Mouse (Mus musculus): Measurements from ENCODE around the gene Atp8a2. TPM values are rescaled to one million over a fixed set of nuclear protein-coding genes. Genes with fewer than 3 reads are reported as not detected.

The Atp8a2 gene
- polyA plus RNA-seq, 1 experiment from 2014 or later, result 3.3 TPM

DNA sequence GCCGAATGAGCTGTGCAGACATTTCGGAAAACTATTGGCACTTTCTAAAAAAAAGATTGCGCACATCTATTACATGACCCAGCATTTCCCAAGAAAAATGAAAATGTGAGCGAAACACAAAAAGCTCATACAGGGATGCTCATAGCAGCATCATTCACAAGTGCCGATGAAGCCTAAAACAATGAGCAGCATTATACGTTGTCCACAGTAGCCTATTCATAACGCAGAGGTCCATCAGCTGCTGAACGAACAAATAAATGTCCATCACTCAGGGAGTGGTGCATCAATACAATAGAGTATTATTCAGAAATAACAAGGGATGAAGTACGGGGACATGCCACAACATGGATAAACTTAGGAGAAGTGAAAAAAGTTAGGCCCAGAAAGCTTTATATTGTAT is 416.6 kb downstream of the Atp8a2 start:
- Histone ChIP-seq H3K9me3 (replicated peaks) (no peaks in the 10 kb centered on the region), H3K27ac (no peak overlapping the region), H3K4me1 (no peaks in the 10 kb centered on the region), H3K4me2 (no peak overlapping the region), H3K27me3 (replicated peaks) (no peaks in the 10 kb centered on the region), H3K9ac (no peak overlapping the region), H3K36me3 (no peaks in the 10 kb centered on the region), H3K4me3 (no peak overlapping the region)
- WGBS (ENCODE audit: insufficient replicate concordance), result 81% methylated on average over 9 of the region's 9 CpGs
- ATAC-seq, result no peak

DNA sequence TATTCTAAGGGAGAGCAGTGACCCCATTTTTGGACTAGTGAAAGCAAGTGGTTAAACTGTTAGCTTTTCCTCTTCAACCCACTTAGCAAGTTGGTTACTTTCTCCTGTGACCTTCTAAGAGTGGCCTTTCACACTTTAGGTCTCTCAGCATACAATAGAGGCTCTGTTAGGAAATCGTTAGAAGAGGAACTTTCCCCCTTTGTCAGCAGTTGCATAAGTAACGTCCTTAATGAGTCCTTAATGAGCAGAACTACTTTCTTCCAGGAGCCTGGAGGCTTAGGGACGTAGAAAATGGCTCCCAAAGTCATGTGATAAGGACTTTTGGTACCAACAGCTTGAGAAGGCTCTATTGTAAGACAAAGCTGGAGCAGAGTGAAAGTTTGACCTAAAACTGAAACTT is 434.8 kb downstream of the Atp8a2 start:
- ATAC-seq, result no peak

GRCm38 (mm10) chr14:59759900-59760493 is 437.0 kb downstream of the Atp8a2 start:
- H3K4me1 ChIP-seq, result no peaks in the 10 kb centered on the region
- H3K9ac ChIP-seq, result no peak overlapping the region
- no peak overlapping the region for H3K4me3 ChIP-seq
- no peak for ATAC-seq
- H3K4me2 ChIP-seq, result no peak overlapping the region
- 65% methylated on average over 12 of the region's 12 CpGs for WGBS (ENCODE audit: insufficient replicate concordance)
- H3K27ac ChIP-seq, result no peak overlapping the region
- H3K27me3 ChIP-seq (replicated peaks), result no peaks in the 10 kb centered on the region
- no peaks in the 10 kb centered on the region for H3K36me3 ChIP-seq
- no peaks in the 10 kb centered on the region for H3K9me3 ChIP-seq (replicated peaks)

More for the DNA sequence above, 434.8 kb downstream of the Atp8a2 start:
- Histone ChIP-seq H3K9ac (no peak overlapping the region), H3K4me2 (no peak overlapping the region), H3K36me3 (no peaks in the 10 kb centered on the region), H3K4me1 (no peaks in the 10 kb centered on the region), H3K9me3 (replicated peaks) (no peaks in the 10 kb centered on the region), H3K27ac (no peak overlapping the region), H3K4me3 (no peak overlapping the region), H3K27me3 (replicated peaks) (no peaks in the 10 kb centered on the region)
- 39% methylated on average over 3 of the region's 3 CpGs for WGBS (ENCODE audit: insufficient replicate concordance)

DNA sequence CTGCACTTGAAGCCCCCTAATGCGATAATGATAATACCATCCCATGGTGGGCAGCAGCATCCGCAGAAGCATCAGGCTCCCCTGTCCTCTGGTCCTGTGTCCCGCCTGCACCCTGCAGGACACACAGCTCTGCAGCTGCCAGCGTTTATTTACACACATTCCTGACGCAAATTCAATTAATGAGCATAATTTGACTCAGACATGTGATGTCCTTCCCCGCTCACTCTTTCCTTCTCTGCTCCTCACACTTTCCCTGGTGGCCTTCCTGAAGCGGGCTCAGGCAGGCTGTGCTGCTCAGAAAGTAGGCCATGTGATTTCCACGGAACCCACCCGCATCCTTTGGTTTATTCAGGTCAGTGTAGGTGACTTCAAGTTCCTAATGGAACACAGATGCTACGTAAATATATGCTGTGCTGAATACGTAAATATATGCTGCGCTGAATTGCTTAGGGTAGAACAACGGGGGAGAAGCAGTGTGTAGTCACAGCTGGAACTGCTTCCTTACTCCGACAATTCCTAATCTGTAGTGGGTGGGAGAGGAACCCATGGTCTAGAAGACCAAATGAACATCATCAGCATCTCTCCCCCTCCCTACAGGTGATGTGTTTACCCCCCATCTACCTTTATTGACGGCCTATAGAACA is 437.7 kb downstream of the Atp8a2 start:
- no peak overlapping the region for H3K27ac ChIP-seq
- no peaks in the 10 kb centered on the region for H3K9me3 ChIP-seq (replicated peaks)
- no peak overlapping the region for H3K9ac ChIP-seq
- H3K4me1 ChIP-seq, result no peaks in the 10 kb centered on the region
- ATAC-seq, result no peak
- WGBS (ENCODE audit: insufficient replicate concordance), result 68% methylated on average over 15 of the region's 15 CpGs
- H3K36me3 ChIP-seq, result no peaks in the 10 kb centered on the region
- no peak overlapping the region for H3K4me3 ChIP-seq
- H3K27me3 ChIP-seq (replicated peaks), result no peaks in the 10 kb centered on the region
- no peak overlapping the region for H3K4me2 ChIP-seq

DNA sequence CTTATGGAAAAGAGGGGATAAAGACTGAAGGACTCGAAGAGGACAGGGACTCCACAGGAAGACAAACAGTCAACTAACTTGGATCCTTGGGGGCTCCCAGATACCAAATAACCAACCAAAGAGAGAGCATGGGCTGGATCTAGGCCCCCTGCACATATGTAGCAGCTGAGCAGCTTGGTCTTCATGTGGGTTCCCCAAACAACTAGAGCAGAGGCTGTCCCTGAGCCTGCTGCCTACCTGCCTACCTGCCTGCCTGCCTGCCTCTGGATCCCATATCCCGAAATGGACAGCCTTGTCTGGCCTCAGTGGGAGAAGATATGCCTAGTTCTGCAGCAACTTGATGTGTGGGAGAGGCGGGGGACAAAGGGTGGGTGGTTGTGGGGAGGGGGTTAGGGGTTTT is 444.6 kb downstream of the Atp8a2 start:
- 48% methylated on average over 3 of the region's 3 CpGs for WGBS (ENCODE audit: insufficient replicate concordance)
- H3K36me3 ChIP-seq, result no peaks in the 10 kb centered on the region
- no peaks in the 10 kb centered on the region for H3K4me1 ChIP-seq
- H3K4me2 ChIP-seq, result no peak overlapping the region
- no peak for ATAC-seq
- no peaks in the 10 kb centered on the region for H3K27me3 ChIP-seq (replicated peaks)
- H3K27ac ChIP-seq, result no peak overlapping the region
- H3K9ac ChIP-seq, result no peak overlapping the region
- no peak overlapping the region for H3K4me3 ChIP-seq
- no peaks in the 10 kb centered on the region for H3K9me3 ChIP-seq (replicated peaks)

- Histone ChIP-seq H3K36me3 (no peaks in the 10 kb centered on the region), H3K4me1 (no peaks in the 10 kb centered on the region), H3K27ac (no peak overlapping the region), H3K9me3 (replicated peaks) (no peaks in the 10 kb centered on the region), H3K27me3 (replicated peaks) (no peaks in the 10 kb centered on the region), H3K4me2 (no peak overlapping the region), H3K9ac (no peak overlapping the region), H3K4me3 (no peak overlapping the region)
- ATAC-seq, result no peak
- 73% methylated on average over 6 of the region's 6 CpGs for WGBS (ENCODE audit: insufficient replicate concordance)
Observed at GRCm38 (mm10) chr14:59750005-59750404, 447.0 kb downstream of the Atp8a2 start.

- WGBS (ENCODE audit: insufficient replicate concordance), result 59% methylated on average over 4 of the region's 4 CpGs
- Histone ChIP-seq H3K27ac (no peak overlapping the region), H3K4me3 (no peak overlapping the region), H3K4me2 (no peak overlapping the region), H3K9ac (no peak overlapping the region), H3K36me3 (no peaks in the 10 kb centered on the region), H3K4me1 (no peaks in the 10 kb centered on the region), H3K27me3 (replicated peaks) (no peaks in the 10 kb centered on the region), H3K9me3 (replicated peaks) (no peaks in the 10 kb centered on the region)
- no peak for ATAC-seq
Observed at GRCm38 (mm10) chr14:59745676-59746075, 451.3 kb downstream of the Atp8a2 start.

DNA sequence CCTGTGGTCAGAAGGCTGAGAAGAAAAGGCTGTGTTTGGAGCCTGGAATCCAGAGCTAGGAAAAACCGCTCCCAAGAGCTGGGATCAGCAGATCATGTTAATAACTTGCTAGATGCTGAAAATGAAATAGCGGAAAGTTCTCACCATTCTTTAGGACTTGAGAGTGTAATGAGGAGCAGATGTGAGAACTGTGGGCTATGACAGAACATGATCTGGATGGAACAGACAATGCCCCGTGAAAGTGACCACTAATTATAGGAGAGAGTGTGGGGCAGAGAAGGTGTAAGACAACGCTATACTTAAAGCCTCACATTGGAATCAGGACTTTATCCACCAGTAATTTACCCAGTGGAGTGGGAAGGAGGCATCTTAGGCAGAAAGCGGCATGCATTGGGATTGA is 455.2 kb downstream of the Atp8a2 start:
- Histone ChIP-seq H3K4me1 (no peaks in the 10 kb centered on the region), H3K27ac (no peak overlapping the region), H3K4me2 (no peak overlapping the region), H3K9ac (no peak overlapping the region), H3K36me3 (no peaks in the 10 kb centered on the region), H3K27me3 (replicated peaks) (no peaks in the 10 kb centered on the region), H3K4me3 (no peak overlapping the region), H3K9me3 (replicated peaks) (no peaks in the 10 kb centered on the region)
- 76% methylated on average over 5 of the region's 5 CpGs for WGBS (ENCODE audit: insufficient replicate concordance)
- ATAC-seq, result no peak

- no peak for ATAC-seq
- H3K9ac ChIP-seq, result no peak overlapping the region
- no peak overlapping the region for H3K4me2 ChIP-seq
- no peaks in the 10 kb centered on the region for H3K4me1 ChIP-seq
- H3K27ac ChIP-seq, result no peak overlapping the region
- H3K4me3 ChIP-seq, result no peak overlapping the region
- no peaks in the 10 kb centered on the region for H3K36me3 ChIP-seq
- WGBS (ENCODE audit: insufficient replicate concordance), result 58% methylated on average over 6 of the region's 6 CpGs
- no peaks in the 10 kb centered on the region for H3K27me3 ChIP-seq (replicated peaks)
- no peaks in the 10 kb centered on the region for H3K9me3 ChIP-seq (replicated peaks)
Observed at GRCm38 (mm10) chr14:59739446-59739845, 457.5 kb downstream of the Atp8a2 start.

- H3K4me3 ChIP-seq, result no peak overlapping the region
- no peaks in the 10 kb centered on the region for H3K4me1 ChIP-seq
- no peak overlapping the region for H3K9ac ChIP-seq
- H3K4me2 ChIP-seq, result no peak overlapping the region
- no peak for ATAC-seq
- H3K27me3 ChIP-seq (replicated peaks), result no peaks in the 10 kb centered on the region
- H3K27ac ChIP-seq, result no peak overlapping the region
- no peaks in the 10 kb centered on the region for H3K36me3 ChIP-seq
- 53% methylated on average over 8 of the region's 8 CpGs for WGBS (ENCODE audit: insufficient replicate concordance)
- H3K9me3 ChIP-seq (replicated peaks), result no peaks in the 10 kb centered on the region
Observed at GRCm38 (mm10) chr14:59737734-59738294, 459.2 kb downstream of the Atp8a2 start.

DNA sequence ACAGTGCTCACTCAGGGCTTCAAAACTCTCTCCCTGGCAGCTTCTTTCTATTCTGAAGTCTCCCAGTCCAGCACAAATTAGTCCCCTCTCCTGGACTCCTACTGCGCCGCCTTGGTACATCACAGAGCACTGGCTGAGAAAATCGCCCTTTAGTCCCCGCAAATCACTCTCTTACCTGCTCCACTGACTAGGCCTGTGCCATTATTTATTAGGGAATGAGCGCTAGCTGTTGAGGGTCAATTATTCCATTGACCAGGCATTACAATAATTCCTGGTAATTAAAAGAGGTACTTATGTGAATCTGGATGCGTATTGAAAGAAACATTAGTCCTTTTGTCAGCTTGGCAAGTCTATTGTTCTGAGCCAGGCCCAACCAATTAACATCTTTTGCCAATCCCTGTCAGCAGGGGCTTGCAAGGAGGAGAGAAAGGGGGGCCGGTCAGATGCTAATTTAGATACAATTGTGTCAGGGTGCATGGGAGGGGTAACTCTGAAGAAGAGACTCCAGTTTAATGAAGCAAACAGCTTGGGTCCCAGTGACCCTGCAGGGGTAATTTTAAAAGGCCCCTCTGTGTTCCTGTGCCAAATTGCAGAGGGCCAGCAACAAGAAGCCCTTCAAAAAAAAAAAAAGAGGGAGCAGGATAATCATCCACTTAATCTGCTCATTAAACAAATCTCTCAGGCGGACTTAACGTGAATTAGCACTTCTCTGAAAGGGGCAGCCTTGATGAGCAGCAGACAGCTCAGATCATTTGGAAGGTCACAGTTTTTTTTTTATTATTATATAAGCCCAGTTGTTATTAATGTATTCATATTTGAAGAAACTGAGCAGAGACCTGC is 459.9 kb downstream of the Atp8a2 start:
- no peak overlapping the region for H3K9ac ChIP-seq
- 58% methylated on average over 9 of the region's 9 CpGs for WGBS (ENCODE audit: insufficient replicate concordance)
- no peaks in the 10 kb centered on the region for H3K36me3 ChIP-seq
- no peak overlapping the region for H3K27ac ChIP-seq
- no peak overlapping the region for H3K4me2 ChIP-seq
- no peaks in the 10 kb centered on the region for H3K9me3 ChIP-seq (replicated peaks)
- no peak for ATAC-seq
- no peak overlapping the region for H3K4me3 ChIP-seq
- no peaks in the 10 kb centered on the region for H3K27me3 ChIP-seq (replicated peaks)
- H3K4me1 ChIP-seq, result no peaks in the 10 kb centered on the region

GRCm38 (mm10) chr14:59730043-59730390 is 467.0 kb downstream of the Atp8a2 start:
- H3K4me3 ChIP-seq, result no peak overlapping the region
- WGBS (ENCODE audit: insufficient replicate concordance), result 45% methylated on average over 3 of the region's 3 CpGs
- no peaks in the 10 kb centered on the region for H3K9me3 ChIP-seq (replicated peaks)
- no peak overlapping the region for H3K9ac ChIP-seq
- H3K27ac ChIP-seq, result no peak overlapping the region
- no peaks in the 10 kb centered on the region for H3K27me3 ChIP-seq (replicated peaks)
- H3K36me3 ChIP-seq, result no peaks in the 10 kb centered on the region
- no peak overlapping the region for H3K4me2 ChIP-seq
- no peak for ATAC-seq
- no peaks in the 10 kb centered on the region for H3K4me1 ChIP-seq
